Mouse (Mus musculus) embryo, embryonic 11 days (tissue): Measurements from ENCODE around the gene Ifitm1.
"Not testable (repeated sequence)": the region's sequence is repeated elsewhere in the genome, so short reads cannot be mapped to it uniquely, and the experiment has no call there.

Experiments used
- DNase-seq: peaks from one replicate; pipeline ENCODE4 v3.0.0-alpha.2; 2015

The Ifitm1 gene

GRCm38 (mm10) chr7:141017824-141018223, 50.8 kb downstream of the Ifitm1 start, which contains the start of gene Ifitm6:
Gene Ifitm6, minus strand, starts transcription at chr7:141017924.
- DNase-seq, result not testable (repeated sequence)

- DNase-seq, result no peak
Observed at GRCm38 (mm10) chr7:141019028-141019427, 52.0 kb downstream of the Ifitm1 start.
